Mouse (Mus musculus) G1E (cell line): ENCODE results near the gene Hoxd13.

Experiments
- CTCF ChIP-seq: IDR thresholded peaks from 2 replicates; pipeline ENCODE4 v1.5.1; 2012; ENCODE audit warnings: low read depth, low read length, inconsistent platforms, mixed read lengths
- GATA1 ChIP-seq: IDR thresholded peaks from 2 replicates; pipeline ENCODE4 v1.6.1; 2012; ENCODE audit warnings: borderline replicate concordance, low read length, inconsistent platforms, mixed read lengths
- GATA2 ChIP-seq: IDR thresholded peaks from 2 replicates; pipeline ENCODE4 v1.6.1; 2012; ENCODE audit warnings: low read depth, low read length, inconsistent platforms, borderline replicate concordance
- POLR2AphosphoS5 ChIP-seq: IDR thresholded peaks from 2 replicates; pipeline ENCODE4 v1.6.1; 2012; ENCODE audit warnings: low read depth, low read length, inconsistent platforms; ENCODE audit not compliant: insufficient replicate concordance
- TAL1 ChIP-seq: conservative IDR thresholded peaks from 2 replicates; pipeline ENCODE4 v1.6.1; 2012; ENCODE audit warnings: low read depth, low read length, inconsistent platforms, mixed read lengths

GRCm38 (mm10) chr2:74671847-74672246 is 3.7 kb downstream of the Hoxd13 start:
- TF ChIP-seq GATA1 = no peak
- no peak for TF ChIP-seq CTCF
- TF ChIP-seq TAL1 = no peak
- TF ChIP-seq POLR2AphosphoS5 = no peak
- no peak for TF ChIP-seq GATA2
